Mouse (Mus musculus) midbrain, embryonic 12.5 days (tissue): ENCODE measurements around the gene Fpr1. TPM values are rescaled to one million over a fixed set of nuclear protein-coding genes. Genes with fewer than 3 reads are reported as not detected.

Source experiments
- ATAC-seq: fragments of 200-750 bp; cut with Nextera tagmentation; 2 replicates; pipeline ENCODE4 v1.8.0; 2017; ENCODE audit warnings: low read depth, moderate TSS enrichment, moderate library complexity; ENCODE audit not compliant: low FRiP score
- H3K27ac ChIP-seq: fragments of 300-500 bp; sonication (generic); replicated peaks from 2 replicates; pipeline ENCODE4 v1.5.1; 2016; ENCODE audit warnings: mild to moderate bottlenecking
- H3K27me3 ChIP-seq: fragments of 300-500 bp; sonication (generic); 2 replicates; pipeline ENCODE4 v1.6.1; 2016; ENCODE audit warnings: mild to moderate bottlenecking
- H3K36me3 ChIP-seq: fragments of 300-500 bp; sonication (generic); 2 replicates; pipeline ENCODE4 v1.6.1; 2016
- H3K4me1 ChIP-seq: fragments of 300-500 bp; sonication (generic); 2 replicates; pipeline ENCODE4 v1.6.1; 2016
- H3K4me2 ChIP-seq: fragments of 300-500 bp; sonication (generic); replicated peaks from 2 replicates; pipeline ENCODE4 v1.6.1; 2016; ENCODE audit warnings: mild to moderate bottlenecking, moderate library complexity
- H3K4me3 ChIP-seq: fragments of 300-500 bp; sonication (generic); 2 replicates; pipeline ENCODE4 v1.5.1; 2016; ENCODE audit warnings: mild to moderate bottlenecking
- H3K9ac ChIP-seq: fragments of 300-500 bp; sonication (generic); replicated peaks from 2 replicates; pipeline ENCODE4 v1.6.1; 2016; ENCODE audit warnings: mild to moderate bottlenecking, moderate library complexity
- H3K9me3 ChIP-seq: fragments of 300-500 bp; sonication (generic); 2 replicates; pipeline ENCODE4 v1.6.1; 2016; ENCODE audit warnings: mild to moderate bottlenecking
- WGBS: fragments of 180-500 bp; shearing (Covaris S2); methylation state at CpG from one replicate; pipeline ENCODE4 v1.1.7; 2016; 5-methylcytosine and 5-hydroxymethylcytosine counted together
- microRNA counts: library from miRNA; unstranded; fragments of <30 nt; microRNA quantifications from one replicate; lab custom pipeline; 2017
- microRNA-seq: library from miRNA; unstranded; fragments of <30 nt; microRNA quantifications from one replicate; pipeline ENCODE4, GENCODE M21; 2017
- polyA plus RNA-seq: library from polyadenylated mRNA; unstranded; fragments of >200 nt; fragmentation: Nextera tagmentation; extraction: Ambion mirVana; gene quantifications from 2 replicates; pipeline ENCODE4 v1.2.1, GENCODE M21; 2016

The Fpr1 gene
- polyA plus RNA-seq, 1 experiment from 2014 or later, result not detected

GRCm38 (mm10) chr17:17829052-17829785 lies 54.5 kb downstream of the Fpr1 start:
- Histone ChIP-seq H3K27ac (peak overlapping the region; percentile 100), H3K4me2 (peak overlapping the region; percentile 87), H3K4me1 (peaks cover 47% of the 10 kb centered on the region), H3K4me3 (peak overlapping the region; percentile 86), H3K27me3 (no peaks in the 10 kb centered on the region), H3K9ac (peak overlapping the region; percentile 92), H3K36me3 (peaks cover 32% of the 10 kb centered on the region), H3K9me3 (no peaks in the 10 kb centered on the region)
- 5% methylated on average over 6 of the region's 6 CpGs for WGBS
- ATAC-seq, result no peak

GRCm38 (mm10) chr17:17828191-17828981 lies 55.4 kb downstream of the Fpr1 start:
- H3K9ac ChIP-seq, result peak overlapping the region; percentile 92
- peak overlapping the region; percentile 87 for H3K4me2 ChIP-seq
- H3K36me3 ChIP-seq, result peaks cover 26% of the 10 kb centered on the region
- no peaks in the 10 kb centered on the region for H3K9me3 ChIP-seq
- no peaks in the 10 kb centered on the region for H3K27me3 ChIP-seq
- ATAC-seq, result peak; percentile 55
- WGBS, result 2% methylated on average over 13 of the region's 15 CpGs
- H3K4me1 ChIP-seq, result peaks cover 40% of the 10 kb centered on the region
- peak overlapping the region; percentile 86 for H3K4me3 ChIP-seq
- H3K27ac ChIP-seq, result peak overlapping the region; percentile 100

- 0% methylated on average over 13 of the region's 13 CpGs for WGBS
- peak overlapping the region; percentile 86 for H3K4me3 ChIP-seq
- H3K27me3 ChIP-seq, result no peaks in the 10 kb centered on the region
- peaks cover 21% of the 10 kb centered on the region for H3K36me3 ChIP-seq
- peak; percentile 36 for ATAC-seq
- peak overlapping the region; percentile 87 for H3K4me2 ChIP-seq
- peaks cover 37% of the 10 kb centered on the region for H3K4me1 ChIP-seq
- no peaks in the 10 kb centered on the region for H3K9me3 ChIP-seq
- peak overlapping the region; percentile 100 for H3K27ac ChIP-seq
- peak overlapping the region; percentile 92 for H3K9ac ChIP-seq
These were observed 56.0 kb downstream of the Fpr1 start for GRCm38 (mm10) chr17:17827658-17828190.

- no peaks in the 10 kb centered on the region for H3K27me3 ChIP-seq
- peaks cover 31% of the 10 kb centered on the region for H3K4me1 ChIP-seq
- peak within 1 kb of the TSS; percentile 87 for H3K4me2 ChIP-seq
- peak within 1 kb of the TSS; percentile 86 for H3K4me3 ChIP-seq
- peaks cover 15% of the 10 kb centered on the region for H3K36me3 ChIP-seq
- H3K27ac ChIP-seq, result peak within 1 kb of the TSS; percentile 100
- peak; percentile 82 for ATAC-seq
- H3K9ac ChIP-seq, result peak within 1 kb of the TSS; percentile 92
- under 1% methylated on average over 41 of the region's 42 CpGs for WGBS
- H3K9me3 ChIP-seq, result no peaks in the 10 kb centered on the region
These were observed 56.7 kb downstream of the Fpr1 start, which contains the start of gene Spaca6 for GRCm38 (mm10) chr17:17826751-17827657. Gene Spaca6 (plus strand): TSS chr17:17827158.

MicroRNAs within 50 kb of the gene (microRNA counts, 519-probe panel; counts per million panel counts)
- 7,720 counts per million, percentile 86 among the panel's probes with 10 or more counts for microRNA mmu-let-7e (lab: Ali Mortazavi, UCI)
- microRNA mmu-miR-125a-3p (lab: Ali Mortazavi, UCI), result 5,060 counts per million, percentile 42 among the panel's probes with 10 or more counts
- 9,598 counts per million, percentile 97 among the panel's probes with 10 or more counts for microRNA mmu-miR-125a-5p (lab: Ali Mortazavi, UCI)
- 6,993 counts per million, percentile 78 among the panel's probes with 10 or more counts for microRNA mmu-miR-99b (lab: Ali Mortazavi, UCI)

Small RNA genes lying within 50 kb of the gene (microRNA-seq; reads per million reads assigned to microRNA genes)
- gene Gm25927 (not detected), gene Mir125a (4,972 reads per million, percentile 90 among the genes with 10 or more reads in this experiment), gene Mir99b (31,385 reads per million, percentile 99 among the genes with 10 or more reads in this experiment), gene Mirlet7e (not detected)

Other genes starting within 250 kb of the Fpr1 start
- gene Vmn2r90, start 180.2 kb downstream of the Fpr1 start, polyA plus RNA-seq, result not detected in 2 replicates
- gene Spaca6, start 56.8 kb downstream of the Fpr1 start, polyA plus RNA-seq, result 48.0 and 48.4 TPM in 2 replicates
- 1.1 and 1.2 TPM in 2 replicates for gene Has1, start 28.7 kb downstream of the Fpr1 start, polyA plus RNA-seq
- not detected in 2 replicates for gene Fpr2, start 3.9 kb upstream of the Fpr1 start, polyA plus RNA-seq
- not detected in 2 replicates for gene Fpr3, start 3.9 kb upstream of the Fpr1 start, polyA plus RNA-seq
- gene Fpr-rs4, start 137.8 kb upstream of the Fpr1 start, polyA plus RNA-seq, result not detected in 2 replicates
- gene Vmn2r124, start 165.5 kb upstream of the Fpr1 start, polyA plus RNA-seq, result not detected in 2 replicates
- gene Vmn2r91, start 201.1 kb upstream of the Fpr1 start, polyA plus RNA-seq, result not detected in 2 replicates